14 mouse cellular contexts compared by ENCODE assay signal in genomic region chr7:49268401-49268921, GRCm38 (mm10).
DNase-seq lines count a peak whose midpoint lies in the region; ATAC-seq and TF ChIP-seq lines count a peak whose summit lies in the region.
"Had no signal": no experiment of that assay in that cellular context is flagged by ENCODE, and none has a peak within 500 bp of the region (broad histone marks: within the 10 kb centered on the region; RNA-seq: fewer than 3 reads in every experiment).

No protein-coding gene starts in this region.

- no peaks in the 10 kb centered on the region for H3K27me3 ChIP-seq in heart, embryonic 12.5 days (replicated peaks)
- H3K27me3 ChIP-seq in neural tube, embryonic 15.5 days (replicated peaks) = no peaks in the 10 kb centered on the region
- H3K27me3 ChIP-seq: embryonic facial prominence, embryonic 15.5 days had no signal

- DNase-seq in cerebellum, adult 9-11 months = peak; percentile 51
- DNase-seq in cerebellum, postnatal 14 days = no peak
- no peak for DNase-seq in heart, postnatal 36 days
- DNase-seq in left cerebral cortex, adult 2 months (ENCODE audit: extremely low spot score in 1 of 2, low spot score in 2 of 2) = no peak
- no peak for DNase-seq in left cerebral cortex, adult 8-10 months (ENCODE audit: low spot score in 2 of 2)
- no peak for DNase-seq in lung, adult 2 months
- DNase-seq: adrenal gland, adult 2 months; embryo, embryonic 11 days; liver, embryonic 13.5 days; thymus, postnatal 4 days had no signal

- H3K36me3 ChIP-seq in heart, embryonic 12.5 days = no peaks in the 10 kb centered on the region
- H3K36me3 ChIP-seq in neural tube, embryonic 15.5 days = no peaks in the 10 kb centered on the region
- H3K36me3 ChIP-seq: embryonic facial prominence, embryonic 15.5 days; liver, embryonic 13.5 days; midbrain, embryonic 12.5 days had no signal

- no peak overlapping the region for H3K4me3 ChIP-seq in heart, embryonic 12.5 days
- H3K4me3 ChIP-seq in left cerebral cortex, adult 2 months = 0 out of 2 replicates have a peak overlapping the region, but pooled peaks have one; percentile 13
- no peak overlapping the region for H3K4me3 ChIP-seq in neural tube, embryonic 15.5 days (replicated peaks)
- H3K4me3 ChIP-seq in lung, adult 2 months (replicated peaks; ENCODE audit: extremely low read depth, low read depth, low read length) = no peak overlapping the region
- H3K4me3 ChIP-seq: embryonic facial prominence, embryonic 15.5 days; liver, embryonic 13.5 days; midbrain, embryonic 12.5 days had no signal

- no peak for TF ChIP-seq POLR2A in lung, adult 2 months (IDR thresholded peaks at IDR 0.05; ENCODE audit: borderline replicate concordance, extremely low read depth, low read depth, low read length)

- peaks cover 26% of the 10 kb centered on the region for H3K4me1 ChIP-seq in heart, embryonic 12.5 days (replicated peaks)
- H3K4me1 ChIP-seq in neural tube, embryonic 15.5 days = peaks cover 26% of the 10 kb centered on the region
- 0 out of 2 replicates have a peak, but pooled peaks cover 2% of the 10 kb centered on the region for H3K4me1 ChIP-seq in lung, adult 2 months (ENCODE audit: control insufficient read depth, insufficient read depth, low read length)

- no peak for TF ChIP-seq CTCF in left cerebral cortex, adult 2 months (IDR thresholded peaks at IDR 0.05)
- no peak for TF ChIP-seq CTCF in lung, adult 2 months (IDR thresholded peaks at IDR 0.05; ENCODE audit: insufficient read depth, low read length)

- ATAC-seq in heart, embryonic 12.5 days (ENCODE audit: insufficient number of reproducible peaks, low FRiP score) = no peak
- ATAC-seq in neural tube, embryonic 15.5 days (ENCODE audit: low FRiP score) = no peak

- WGBS in heart, embryonic 12.5 days = 77% methylated on average over 9 of the region's 9 CpGs
- 63% methylated on average over 9 of the region's 9 CpGs for WGBS in neural tube, embryonic 15.5 days
- 82% methylated on average over 9 of the region's 9 CpGs for WGBS in lung, adult 2 months

- H3K27ac ChIP-seq in heart, embryonic 12.5 days (ENCODE audit: poor library complexity, severe bottlenecking) = peak overlapping the region; percentile 20; the same call in 1 of the 2 replicates
- peak overlapping the region; percentile 87 for H3K27ac ChIP-seq in left cerebral cortex, adult 2 months
- H3K27ac ChIP-seq in neural tube, embryonic 15.5 days (replicated peaks) = 0 out of 2 replicates have a peak overlapping the region, but pooled peaks have one; percentile 42
- H3K27ac ChIP-seq: liver, embryonic 13.5 days; midbrain, embryonic 12.5 days had no signal

- no peak overlapping the region for H3K4me2 ChIP-seq in heart, embryonic 12.5 days
- H3K4me2 ChIP-seq in neural tube, embryonic 15.5 days = no peak overlapping the region
- H3K4me2 ChIP-seq: embryonic facial prominence, embryonic 15.5 days; liver, embryonic 13.5 days; midbrain, embryonic 12.5 days had no signal

- intact Hi-C loops in heart, postnatal 36 days (cut with DNase I) = no loop called here
- intact Hi-C loops in left cerebral cortex, adult 2 months (cut with DNase I) = loop anchor here (5.0 kb wide), 1 partner anchor 99 kb away; no protein-coding TSS in a partner anchor

- no peaks in the 10 kb centered on the region for H3K9me3 ChIP-seq in heart, embryonic 12.5 days (replicated peaks)
- no peaks in the 10 kb centered on the region for H3K9me3 ChIP-seq in neural tube, embryonic 15.5 days (replicated peaks)
- H3K9me3 ChIP-seq: embryonic facial prominence, embryonic 15.5 days; liver, embryonic 13.5 days; midbrain, embryonic 12.5 days had no signal

- no peak overlapping the region for H3K9ac ChIP-seq in heart, embryonic 12.5 days
- no peak overlapping the region for H3K9ac ChIP-seq in neural tube, embryonic 15.5 days (replicated peaks)
- H3K9ac ChIP-seq: embryonic facial prominence, embryonic 15.5 days; liver, embryonic 13.5 days; midbrain, embryonic 12.5 days had no signal

Comparison
In these comparisons a context has a peak if more than half of its experiments do, and no peak if none do; other contexts are left out.
1. H3K27ac ChIP-seq: peak in every context shown above with its lines; median percentile 87 in left cerebral cortex, adult 2 months; 42 in neural tube, embryonic 15.5 days; 20 in heart, embryonic 12.5 days.